Mouse (Mus musculus) midbrain, embryonic 14.5 days (tissue): ENCODE measurements around the gene Rab8a. TPM values are rescaled to one million over a fixed set of nuclear protein-coding genes. Genes with fewer than 3 reads are reported as not detected.

Source experiments
- ATAC-seq: fragments of 200-750 bp; cut with Nextera tagmentation; 2 replicates; pipeline ENCODE4 v1.8.0; 2017; ENCODE audit warnings: moderate number of reproducible peaks, moderate library complexity; ENCODE audit not compliant: low FRiP score, low TSS enrichment
- DNase-seq: peaks from one replicate; pipeline ENCODE4 v3.0.0-alpha.2; 2015
- H3K27ac ChIP-seq: fragments of 300-500 bp; sonication (generic); replicated peaks from 2 replicates; pipeline ENCODE4 v1.5.1; 2014; ENCODE audit warnings: mild to moderate bottlenecking, low read depth, low read length, moderate library complexity
- H3K27me3 ChIP-seq: fragments of 300-500 bp; sonication (generic); 2 replicates; pipeline ENCODE4 v1.6.1; 2014; ENCODE audit warnings: low read length, control low read depth, mixed read lengths; ENCODE audit not compliant: control insufficient read depth, insufficient read depth
- H3K36me3 ChIP-seq: fragments of 300-500 bp; sonication (generic); 2 replicates; pipeline ENCODE4 v1.6.1; 2014; ENCODE audit warnings: low read length, control low read depth; ENCODE audit not compliant: control insufficient read depth, insufficient read depth
- H3K4me1 ChIP-seq: fragments of 300-500 bp; sonication (generic); 2 replicates; pipeline ENCODE4 v1.6.1; 2014; ENCODE audit warnings: mild to moderate bottlenecking, antibody characterized with exemption, low read length, control low read depth; ENCODE audit not compliant: control insufficient read depth, insufficient read depth
- H3K4me2 ChIP-seq: fragments of 300-500 bp; sonication (generic); 2 replicates; pipeline ENCODE4 v1.6.1; 2014; ENCODE audit warnings: mild to moderate bottlenecking, low read length, moderate library complexity
- H3K4me3 ChIP-seq: fragments of 300-500 bp; sonication (generic); replicated peaks from 2 replicates; pipeline ENCODE4 v1.5.1; 2014; ENCODE audit warnings: low read depth, low read length
- H3K9ac ChIP-seq: fragments of 300-500 bp; sonication (generic); replicated peaks from 2 replicates; pipeline ENCODE4 v1.6.1; 2014; ENCODE audit warnings: mild to moderate bottlenecking, low read length, moderate library complexity
- H3K9me3 ChIP-seq: fragments of 300-500 bp; sonication (generic); 2 replicates; pipeline ENCODE4 v1.6.1; 2016; ENCODE audit warnings: low read length, control low read depth, mixed read lengths; ENCODE audit not compliant: control insufficient read depth
- WGBS: fragments of 180-500 bp; shearing (Covaris S2); extraction: QIAGEN DNeasy Blood & Tissue Kit; methylation state at CpG from one replicate; pipeline ENCODE4 v1.1.7; 2014; 5-methylcytosine and 5-hydroxymethylcytosine counted together
- polyA plus RNA-seq: library from polyadenylated mRNA; unstranded; fragments of >200 nt; fragmentation: Nextera tagmentation; extraction: Ambion mirVana; gene quantifications from 2 replicates; pipeline ENCODE4 v1.2.1, GENCODE M21; 2014

Gene Rab8a
- polyA plus RNA-seq, 1 experiment from 2014 or later: 69.9 TPM

GRCm38 (mm10) chr8:72187793-72188331 is 26.9 kb downstream of the Rab8a start:
- no peak for DNase-seq
- H3K27me3 ChIP-seq: no peaks in the 10 kb centered on the region
- WGBS: 79% methylated on average over 2 of the region's 2 CpGs

GRCm38 (mm10) chr8:72189417-72190214 is 28.6 kb downstream of the Rab8a start, which contains the start of gene Hsh2d:
TSS of gene Hsh2d (plus strand) at chr8:72189638.
- DNase-seq: no peak
- no peaks in the 10 kb centered on the region for H3K4me1 ChIP-seq
- H3K27ac ChIP-seq: no peak within 1 kb of the TSS
- no peak within 1 kb of the TSS for H3K4me3 ChIP-seq
- no peaks in the 10 kb centered on the region for H3K27me3 ChIP-seq
- H3K9me3 ChIP-seq: no peaks in the 10 kb centered on the region
- no peak for ATAC-seq
- H3K9ac ChIP-seq: no peak within 1 kb of the TSS
- no peaks in the 10 kb centered on the region for H3K36me3 ChIP-seq
- no peak within 1 kb of the TSS for H3K4me2 ChIP-seq
- WGBS: 77% methylated on average over 12 of the region's 12 CpGs

More at GRCm38 (mm10) chr8:72187793-72188331, 26.9 kb downstream of the Rab8a start:
- no peak overlapping the region for H3K4me3 ChIP-seq
- H3K4me2 ChIP-seq: no peak overlapping the region
- H3K9ac ChIP-seq: no peak overlapping the region
- no peaks in the 10 kb centered on the region for H3K9me3 ChIP-seq
- H3K4me1 ChIP-seq: no peaks in the 10 kb centered on the region
- H3K36me3 ChIP-seq: no peaks in the 10 kb centered on the region
- no peak overlapping the region for H3K27ac ChIP-seq
- ATAC-seq: no peak

- no peak for ATAC-seq
- WGBS: 83% methylated on average over 2 of the region's 2 CpGs
Observed at GRCm38 (mm10) chr8:72190215-72190539, 29.2 kb downstream of the Rab8a start.

GRCm38 (mm10) chr8:72192065-72192464 is 31.1 kb downstream of the Rab8a start:
- H3K27me3 ChIP-seq: no peaks in the 10 kb centered on the region
- no peaks in the 10 kb centered on the region for H3K4me1 ChIP-seq
- no peak overlapping the region for H3K27ac ChIP-seq
- no peaks in the 10 kb centered on the region for H3K36me3 ChIP-seq
- no peaks in the 10 kb centered on the region for H3K9me3 ChIP-seq
- H3K4me2 ChIP-seq: no peak overlapping the region
- no peak overlapping the region for H3K9ac ChIP-seq
- no peak overlapping the region for H3K4me3 ChIP-seq
- DNase-seq (no peak), ATAC-seq (no peak)

More at GRCm38 (mm10) chr8:72190215-72190539, 29.2 kb downstream of the Rab8a start:
- Histone ChIP-seq H3K9me3 (no peaks in the 10 kb centered on the region), H3K4me1 (no peaks in the 10 kb centered on the region), H3K4me3 (no peak overlapping the region), H3K4me2 (no peak overlapping the region), H3K27ac (no peak overlapping the region), H3K27me3 (no peaks in the 10 kb centered on the region), H3K9ac (no peak overlapping the region), H3K36me3 (no peaks in the 10 kb centered on the region)
- no peak for DNase-seq

- no peak overlapping the region for H3K9ac ChIP-seq
- no peak overlapping the region for H3K4me2 ChIP-seq
- H3K27ac ChIP-seq: no peak overlapping the region
- peaks cover 6% of the 10 kb centered on the region for H3K9me3 ChIP-seq
- H3K27me3 ChIP-seq: no peaks in the 10 kb centered on the region
- H3K36me3 ChIP-seq: no peaks in the 10 kb centered on the region
- no peaks in the 10 kb centered on the region for H3K4me1 ChIP-seq
- H3K4me3 ChIP-seq: no peak overlapping the region
- DNase-seq: no peak
- ATAC-seq: no peak
- whole genome bisulfite sequencing: 59% methylated on average over 8 of the region's 8 CpGs
Observed at GRCm38 (mm10) chr8:72197997-72198396, 37.0 kb downstream of the Rab8a start.

- WGBS: 81% methylated on average over 1 of the region's 1 CpGs
- H3K4me3 ChIP-seq: no peak overlapping the region
- no peaks in the 10 kb centered on the region for H3K4me1 ChIP-seq
- H3K9me3 ChIP-seq: peaks cover 8% of the 10 kb centered on the region
- H3K4me2 ChIP-seq: no peak overlapping the region
- H3K9ac ChIP-seq: no peak overlapping the region
- DNase-seq (no peak), ATAC-seq (no peak)
- H3K36me3 ChIP-seq: no peaks in the 10 kb centered on the region
- H3K27me3 ChIP-seq: no peaks in the 10 kb centered on the region
- H3K27ac ChIP-seq: no peak overlapping the region
Observed at GRCm38 (mm10) chr8:72208582-72208981, 47.6 kb downstream of the Rab8a start.

GRCm38 (mm10) chr8:72210222-72210621 is 49.2 kb downstream of the Rab8a start:
- H3K4me1 ChIP-seq: no peaks in the 10 kb centered on the region
- H3K27me3 ChIP-seq: no peaks in the 10 kb centered on the region
- DNase-seq (no peak), ATAC-seq (no peak)
- no peak overlapping the region for H3K27ac ChIP-seq
- no peak overlapping the region for H3K4me3 ChIP-seq
- H3K9ac ChIP-seq: no peak overlapping the region
- no peak overlapping the region for H3K4me2 ChIP-seq
- H3K9me3 ChIP-seq: no peaks in the 10 kb centered on the region
- no peaks in the 10 kb centered on the region for H3K36me3 ChIP-seq
- WGBS: 78% methylated on average over 4 of the region's 4 CpGs

GRCm38 (mm10) chr8:72210710-72211109 is 49.7 kb downstream of the Rab8a start:
- no peak overlapping the region for H3K9ac ChIP-seq
- no peaks in the 10 kb centered on the region for H3K9me3 ChIP-seq
- ATAC-seq (no peak), DNase-seq (no peak)
- no peaks in the 10 kb centered on the region for H3K4me1 ChIP-seq
- H3K4me2 ChIP-seq: no peak overlapping the region
- no peaks in the 10 kb centered on the region for H3K36me3 ChIP-seq
- H3K4me3 ChIP-seq: no peak overlapping the region
- WGBS: 70% methylated on average over 2 of the region's 2 CpGs
- H3K27me3 ChIP-seq: no peaks in the 10 kb centered on the region
- H3K27ac ChIP-seq: no peak overlapping the region

GRCm38 (mm10) chr8:72211846-72212245 is 50.8 kb downstream of the Rab8a start:
- no peaks in the 10 kb centered on the region for H3K4me1 ChIP-seq
- no peak overlapping the region for H3K4me2 ChIP-seq
- no peaks in the 10 kb centered on the region for H3K27me3 ChIP-seq
- no peaks in the 10 kb centered on the region for H3K9me3 ChIP-seq
- DNase-seq: no peak
- H3K9ac ChIP-seq: no peak overlapping the region
- no peak overlapping the region for H3K27ac ChIP-seq
- WGBS: 88% methylated on average over 1 of the region's 1 CpGs
- H3K36me3 ChIP-seq: no peaks in the 10 kb centered on the region
- no peak for ATAC-seq
- H3K4me3 ChIP-seq: no peak overlapping the region
